Mouse (Mus musculus) megakaryocyte, adult 5-6 weeks (primary cell): ENCODE results near the gene Tmed3. TPM values are rescaled to one million over a fixed set of nuclear protein-coding genes. Genes with fewer than 3 reads are reported as not detected.

ENCODE experiments used
- total RNA-seq, 2 experiments: library from RNA; stranded (forward) in 1 of 2; stranded (reverse) in 1 of 2; fragments of 153-499, 151-499 nt in 1 of 2; fragments of 221-1000, 200-1000 nt in 1 of 2; gene quantifications; 2 replicates each; pipeline versions ENCODE4 v1.2.3 to v1.2.4; 2015 to 2017

The Tmed3 gene
- total RNA-seq, 2 experiments from 2014 or later, result 116 to 127 TPM

Other genes starting within 250 kb of the Tmed3 start
- gene Minar1, start 81.9 kb downstream of the Tmed3 start, total RNA-seq (2015), result not detected in 2 replicates
- not detected in 2 replicates for gene Minar1, start 81.9 kb downstream of the Tmed3 start, total RNA-seq (2017)
- not detected in 2 replicates for gene Ankrd34c, start 33.4 kb upstream of the Tmed3 start, total RNA-seq (2015)
- not detected in 2 replicates for gene Ankrd34c, start 33.4 kb upstream of the Tmed3 start, total RNA-seq (2017)
- not detected in 2 replicates for gene Rasgrf1, start 204.8 kb upstream of the Tmed3 start, total RNA-seq (2015)
- gene Rasgrf1, start 204.8 kb upstream of the Tmed3 start, total RNA-seq (2017), result not detected in 2 replicates